Mouse (Mus musculus) forebrain, embryonic 10.5 days (tissue): ENCODE results near the gene Ttc3. TPM values are rescaled to one million over a fixed set of nuclear protein-coding genes. Genes with fewer than 3 reads are reported as not detected.
"Not testable (repeated sequence)": the region's sequence is repeated elsewhere in the genome, so short reads cannot be mapped to it uniquely, and the experiment has no call there.

Source experiments
- DNase-seq: peaks from one replicate; pipeline ENCODE4 v3.0.0-alpha.2; 2017; ENCODE audit warnings: low spot score; ENCODE audit errors: extremely low spot score
- H3K27ac ChIP-seq: fragments of 300-500 bp; sonication (generic); 2 replicates; pipeline ENCODE4 v1.5.1; 2016; ENCODE audit warnings: mild to moderate bottlenecking
- H3K27me3 ChIP-seq: fragments of 300-500 bp; sonication (generic); 2 replicates; pipeline ENCODE4 v1.6.1; 2016; ENCODE audit warnings: mild to moderate bottlenecking; ENCODE audit not compliant: poor library complexity, severe bottlenecking
- H3K36me3 ChIP-seq: fragments of 300-500 bp; sonication (generic); replicated peaks from 2 replicates; pipeline ENCODE4 v1.6.1; 2016; ENCODE audit warnings: mild to moderate bottlenecking, moderate library complexity
- H3K4me1 ChIP-seq: fragments of 300-500 bp; sonication (generic); 2 replicates; pipeline ENCODE4 v1.6.1; 2016
- H3K4me3 ChIP-seq: fragments of 300-500 bp; sonication (generic); 2 replicates; pipeline ENCODE4 v1.5.1; 2016; ENCODE audit warnings: mild to moderate bottlenecking, moderate library complexity
- H3K9me3 ChIP-seq: fragments of 300-500 bp; sonication (generic); 2 replicates; pipeline ENCODE4 v1.6.1; 2016; ENCODE audit warnings: mild to moderate bottlenecking, moderate library complexity
- WGBS: fragments of 180-500 bp; shearing (Covaris S2); methylation state at CpG from one replicate; pipeline ENCODE4 v1.1.7; 2016; 5-methylcytosine and 5-hydroxymethylcytosine counted together
- polyA plus RNA-seq: library from polyadenylated mRNA; unstranded; fragments of >200 nt; fragmentation: Nextera tagmentation; extraction: Ambion mirVana; gene quantifications from 2 replicates; pipeline ENCODE4 v1.2.1, GENCODE M21; 2016

The Ttc3 gene
- polyA plus RNA-seq, 1 experiment from 2014 or later: 306 TPM

GRCm38 (mm10) chr16:94464067-94464466, 93.6 kb downstream of the Ttc3 start:
- no peak overlapping the region for H3K27ac ChIP-seq
- 92% methylated on average over 3 of the region's 3 CpGs for WGBS
- peaks cover 99% of the 10 kb centered on the region for H3K36me3 ChIP-seq
- H3K4me3 ChIP-seq: no peak overlapping the region
- H3K9me3 ChIP-seq: no peaks in the 10 kb centered on the region
- DNase-seq: no peak
- no peaks in the 10 kb centered on the region for H3K4me1 ChIP-seq
- H3K27me3 ChIP-seq: no peaks in the 10 kb centered on the region

GRCm38 (mm10) chr16:94465900-94466299, 95.5 kb downstream of the Ttc3 start:
- Histone ChIP-seq H3K27me3 (no peaks in the 10 kb centered on the region), H3K27ac (no peak overlapping the region), H3K4me3 (no peak overlapping the region), H3K9me3 (no peaks in the 10 kb centered on the region), H3K36me3 (peaks cover 100% of the 10 kb centered on the region), H3K4me1 (no peaks in the 10 kb centered on the region)
- DNase-seq: no peak
- 98% methylated on average over 4 of the region's 4 CpGs for WGBS

GRCm38 (mm10) chr16:94466317-94466716, 95.9 kb downstream of the Ttc3 start:
- not testable (repeated sequence) for H3K4me3 ChIP-seq, H3K27me3 ChIP-seq, H3K9me3 ChIP-seq, H3K4me1 ChIP-seq, H3K27ac ChIP-seq, DNase-seq
- peaks cover 100% of the 10 kb centered on the region for H3K36me3 ChIP-seq
- WGBS: 96% methylated on average over 7 of the region's 7 CpGs

- H3K36me3 ChIP-seq: peaks cover 100% of the 10 kb centered on the region
- WGBS: 91% methylated on average over 11 of the region's 11 CpGs
Observed at GRCm38 (mm10) chr16:94467337-94468055, 97.1 kb downstream of the Ttc3 start.

GRCm38 (mm10) chr16:94468391-94468790, 98.0 kb downstream of the Ttc3 start:
- H3K27me3 ChIP-seq: no peaks in the 10 kb centered on the region
- no peak overlapping the region for H3K4me3 ChIP-seq
- H3K27ac ChIP-seq: no peak overlapping the region
- H3K9me3 ChIP-seq: no peaks in the 10 kb centered on the region
- no peak for DNase-seq
- peaks cover 100% of the 10 kb centered on the region for H3K36me3 ChIP-seq
- no peaks in the 10 kb centered on the region for H3K4me1 ChIP-seq
- 95% methylated on average over 2 of the region's 2 CpGs for WGBS

More at GRCm38 (mm10) chr16:94467337-94468055, 97.1 kb downstream of the Ttc3 start:
- no peak for DNase-seq
- no peaks in the 10 kb centered on the region for H3K27me3 ChIP-seq
- H3K9me3 ChIP-seq: no peaks in the 10 kb centered on the region
- H3K27ac ChIP-seq: no peak overlapping the region
- H3K4me3 ChIP-seq: no peak overlapping the region
- H3K4me1 ChIP-seq: no peaks in the 10 kb centered on the region

- Histone ChIP-seq H3K9me3 (no peaks in the 10 kb centered on the region), H3K36me3 (peaks cover 64% of the 10 kb centered on the region), H3K4me3 (no peak overlapping the region), H3K27ac (no peak overlapping the region), H3K27me3 (no peaks in the 10 kb centered on the region), H3K4me1 (no peaks in the 10 kb centered on the region)
- 77% methylated on average over 8 of the region's 8 CpGs for WGBS
- no peak for DNase-seq
Observed at GRCm38 (mm10) chr16:94472515-94472951, 102.1 kb downstream of the Ttc3 start.

DNA sequence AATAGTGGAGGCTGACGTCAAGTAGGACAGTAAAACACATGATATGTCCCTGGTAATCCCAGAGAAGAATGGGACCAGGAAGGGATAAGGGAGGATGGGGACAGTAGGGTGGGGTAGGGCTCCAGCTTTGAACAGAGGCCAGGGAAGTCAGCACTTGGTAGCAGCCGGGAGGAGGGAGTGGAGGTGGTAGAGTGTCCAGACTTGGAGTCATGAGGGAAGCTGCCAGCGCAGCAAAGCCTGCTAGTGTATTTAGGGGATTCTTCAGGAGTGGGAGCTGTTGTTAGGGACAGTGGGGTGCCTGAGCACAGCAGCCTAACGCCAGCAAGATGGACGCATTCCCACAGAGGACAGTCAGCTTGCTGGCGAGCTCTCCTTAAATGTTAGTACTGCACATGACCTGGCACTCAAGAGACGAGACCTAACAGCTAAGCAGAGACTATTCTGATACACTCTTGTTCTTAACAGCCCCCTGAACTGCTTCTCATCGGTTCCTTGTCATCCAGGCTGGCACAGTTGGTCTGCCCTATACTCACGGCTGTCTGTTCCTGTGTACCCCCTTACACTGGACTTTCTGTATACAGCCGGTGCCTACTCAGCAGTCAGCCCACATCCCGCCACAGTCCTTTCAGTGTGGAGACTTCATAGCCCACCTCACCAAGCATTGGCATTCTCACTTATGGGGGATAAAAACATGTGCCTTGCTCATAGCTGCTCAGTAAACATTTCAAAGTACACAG, 102.8 kb downstream of the Ttc3 start:
- H3K36me3 ChIP-seq: peaks cover 60% of the 10 kb centered on the region
- H3K9me3 ChIP-seq: no peaks in the 10 kb centered on the region
- no peak overlapping the region for H3K27ac ChIP-seq
- H3K27me3 ChIP-seq: no peaks in the 10 kb centered on the region
- 89% methylated on average over 11 of the region's 11 CpGs for WGBS
- DNase-seq: no peak
- no peaks in the 10 kb centered on the region for H3K4me1 ChIP-seq
- H3K4me3 ChIP-seq: no peak overlapping the region

DNA sequence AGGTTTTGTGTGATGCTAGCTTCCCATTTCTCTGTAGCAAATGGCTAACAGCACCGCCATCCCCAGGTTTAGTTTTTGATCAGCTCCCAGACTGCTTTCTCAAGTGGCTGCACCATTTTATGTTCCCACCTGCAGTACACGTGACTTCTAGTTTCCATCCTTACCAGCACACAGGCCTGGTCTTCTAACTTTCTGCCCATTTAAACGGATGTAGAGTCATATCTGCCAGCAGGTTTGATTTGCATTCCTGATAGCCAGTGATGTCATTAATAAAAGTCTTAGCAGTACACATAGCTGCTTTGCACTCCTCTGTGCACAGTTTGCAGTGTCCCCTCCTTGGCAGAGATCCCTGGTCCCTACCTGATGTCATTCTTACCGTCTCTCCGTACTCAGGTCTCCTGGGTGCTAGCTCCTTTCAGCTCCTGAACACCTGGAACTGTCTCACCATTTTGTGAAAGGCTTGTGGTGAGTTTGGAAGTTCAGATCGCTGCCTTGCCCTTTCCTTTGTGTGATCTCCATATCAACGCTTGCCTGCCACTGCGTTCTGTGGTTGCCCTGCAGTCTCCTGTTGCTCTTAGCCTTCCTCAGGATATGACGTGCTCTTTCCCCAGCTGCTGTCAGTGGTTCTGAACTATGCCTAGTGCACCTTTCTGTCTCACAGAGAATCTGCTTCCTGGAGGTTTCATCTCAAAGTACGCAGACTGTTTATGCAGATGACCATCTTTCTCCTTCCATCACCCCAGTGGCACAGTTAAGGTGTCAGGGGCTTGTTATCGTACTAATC, 114.5 kb downstream of the Ttc3 start:
- Histone ChIP-seq H3K27ac (no peak overlapping the region), H3K27me3 (no peaks in the 10 kb centered on the region), H3K4me1 (no peaks in the 10 kb centered on the region), H3K9me3 (no peaks in the 10 kb centered on the region), H3K36me3 (no peaks in the 10 kb centered on the region), H3K4me3 (no peak overlapping the region)
- no peak for DNase-seq
- WGBS: 80% methylated on average over 11 of the region's 11 CpGs

DNA sequence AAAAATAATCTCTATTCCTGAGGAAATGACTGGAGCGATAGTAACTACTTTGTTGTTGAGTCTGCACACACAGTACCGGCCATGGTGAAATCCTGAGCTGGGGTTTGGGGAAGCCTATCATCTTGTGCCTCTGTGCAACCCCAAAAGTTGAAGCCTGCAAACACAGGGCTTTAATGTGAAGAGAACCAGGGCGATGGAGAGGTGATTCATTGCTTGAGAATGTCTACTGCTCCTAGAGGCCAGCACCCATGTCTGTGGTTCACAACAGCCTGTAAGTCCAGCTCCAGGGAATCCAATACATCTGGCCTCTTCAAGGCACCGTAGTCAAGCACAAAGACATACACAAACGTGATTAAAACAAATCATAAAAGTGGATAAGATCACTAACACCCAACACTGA, 116.9 kb downstream of the Ttc3 start:
- DNase-seq: no peak
- Histone ChIP-seq H3K27me3 (no peaks in the 10 kb centered on the region), H3K4me1 (no peaks in the 10 kb centered on the region), H3K36me3 (no peaks in the 10 kb centered on the region), H3K9me3 (no peaks in the 10 kb centered on the region), H3K27ac (no peak overlapping the region), H3K4me3 (no peak overlapping the region)
- WGBS: 90% methylated on average over 5 of the region's 5 CpGs

DNA sequence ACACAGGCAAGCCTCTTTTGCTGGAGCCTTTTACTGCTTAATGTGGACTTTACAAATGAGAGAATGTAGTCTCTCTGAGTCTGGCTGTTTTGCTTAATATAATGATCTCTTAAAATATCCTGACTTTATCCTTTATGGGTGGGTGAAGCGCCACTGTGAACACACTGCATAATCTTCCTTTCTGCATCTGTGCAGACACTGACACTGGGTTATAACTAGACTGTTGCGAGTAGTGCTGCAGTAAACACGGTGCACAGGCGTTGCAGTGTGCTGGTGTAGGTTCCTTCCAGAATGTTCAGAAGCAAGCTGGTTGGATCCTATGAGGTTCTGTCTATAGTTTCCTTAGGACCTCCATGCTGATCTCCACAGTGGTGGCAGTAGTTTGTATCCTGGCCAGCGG, 118.9 kb downstream of the Ttc3 start:
- DNase-seq: no peak
- Histone ChIP-seq H3K27ac (no peak overlapping the region), H3K36me3 (no peaks in the 10 kb centered on the region), H3K9me3 (no peaks in the 10 kb centered on the region), H3K4me3 (no peak overlapping the region), H3K4me1 (no peaks in the 10 kb centered on the region), H3K27me3 (no peaks in the 10 kb centered on the region)
- 94% methylated on average over 5 of the region's 5 CpGs for WGBS

GRCm38 (mm10) chr16:94497176-94497575, 126.8 kb downstream of the Ttc3 start:
- 93% methylated on average over 7 of the region's 7 CpGs for WGBS
- peaks cover 68% of the 10 kb centered on the region for H3K36me3 ChIP-seq
- H3K4me3 ChIP-seq, H3K4me1 ChIP-seq, H3K27ac ChIP-seq, DNase-seq, H3K27me3 ChIP-seq, H3K9me3 ChIP-seq: not testable (repeated sequence)

- no peaks in the 10 kb centered on the region for H3K9me3 ChIP-seq
- H3K27ac ChIP-seq: no peak overlapping the region
- no peak overlapping the region for H3K4me3 ChIP-seq
- H3K27me3 ChIP-seq: no peaks in the 10 kb centered on the region
- H3K4me1 ChIP-seq: no peaks in the 10 kb centered on the region
- DNase-seq: no peak
- WGBS: 92% methylated on average over 5 of the region's 5 CpGs
- H3K36me3 ChIP-seq: peaks cover 75% of the 10 kb centered on the region
Observed at GRCm38 (mm10) chr16:94497911-94498310, 127.5 kb downstream of the Ttc3 start.

DNA sequence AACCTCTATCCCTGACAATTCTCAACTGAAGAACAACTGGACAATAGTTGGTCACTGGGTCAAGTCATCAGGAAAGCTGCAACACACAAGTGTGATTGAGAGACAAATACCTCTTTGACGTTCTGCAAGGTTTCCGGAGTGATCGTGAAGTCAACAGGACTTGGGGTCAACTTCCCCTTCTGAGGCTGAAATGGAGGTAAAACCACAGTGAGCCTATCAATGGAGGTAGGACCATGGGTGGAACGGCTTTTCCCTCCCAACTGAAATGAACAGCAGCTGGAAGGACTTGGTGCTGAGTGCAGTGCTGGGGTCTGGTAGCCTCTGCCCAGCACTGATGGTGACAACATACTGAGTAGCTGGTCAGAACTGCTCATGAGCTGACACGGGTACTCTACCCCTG, 133.8 kb downstream of the Ttc3 start:
- Histone ChIP-seq H3K9me3 (no peaks in the 10 kb centered on the region), H3K36me3 (peaks cover 87% of the 10 kb centered on the region), H3K27me3 (no peaks in the 10 kb centered on the region), H3K4me3 (no peak overlapping the region), H3K27ac (no peak overlapping the region), H3K4me1 (no peaks in the 10 kb centered on the region)
- WGBS: 96% methylated on average over 5 of the region's 5 CpGs
- DNase-seq: no peak
